ENCODE assay signal across 13 mouse cellular contexts in genomic region chr2:156658221-156658620, GRCm38 (mm10). TPM values are rescaled to one million over a fixed set of nuclear protein-coding genes. Genes with fewer than 3 reads are reported as not detected.
DNase-seq lines count a peak whose midpoint lies in the region.
"Had no signal": no experiment of that assay in that cellular context is flagged by ENCODE, and none has a peak within 500 bp of the region (broad histone marks: within the 10 kb centered on the region; RNA-seq: fewer than 3 reads in every experiment).

No protein-coding gene starts in this region.

- peak; percentile 69 to 85 for DNase-seq in adrenal gland, adult (ENCODE audit: inconsistent age in 2 of 2, low spot score in 1 of 2)
- no peak for DNase-seq in adrenal gland, postnatal 4 days (ENCODE audit: low spot score in 2 of 2)
- DNase-seq in Muller cell, postnatal 12 days (ENCODE audit: inconsistent ontology term): peak; percentile 18
- DNase-seq in adrenal gland, adult 8-10 months: peak; percentile 67
- DNase-seq in adrenal gland, postnatal 25 days: peak; percentile 24
- DNase-seq in liver: no peak
- DNase-seq in frontal cortex, adult 2 months (ENCODE audit: extremely low spot score in 1 of 2, low spot score in 1 of 2): no peak
- DNase-seq in kidney, postnatal 4 days: no peak
- DNase-seq: cerebellum, adult 11 months; cerebellum, adult 9-11 months; gastrocnemius, adult 2 months; gastrocnemius, postnatal 14 days; heart, adult 11 months had no signal

RNA-seq across cellular contexts. Expression of gene Dlgap4, which starts 44.7 kb away (rescaled TPM):
- total RNA-seq in adrenal gland, postnatal 4 days (2021): 10 to 100 TPM; 52.4 to 53.9 TPM
- total RNA-seq in adrenal gland, adult 8-10 months (2022): 10 to 100 TPM; 43.0 to 72.3 (median 58.4) TPM
- total RNA-seq in adrenal gland, postnatal 25 days (2021): 50.6 and 63.0 TPM in 2 replicates
- 234 and 261 TPM in 2 replicates for polyA plus RNA-seq in frontal cortex, adult 2 months (2012; rRNA removed)

Comparison
In these comparisons a context has a peak if more than half of its experiments do, and no peak if none do; other contexts are left out.
1. DNase-seq: peak in adrenal gland, adult (2 of 2), Muller cell, postnatal 12 days (single experiment), adrenal gland, adult 8-10 months (single experiment) and adrenal gland, postnatal 25 days (single experiment); none in adrenal gland, postnatal 4 days (0 of 2), liver (single experiment), frontal cortex, adult 2 months (0 of 2) and kidney, postnatal 4 days (0 of 2).